ENCODE assay signal across 9 mouse cellular contexts in genomic region chr6:128124222-128124971, GRCm38 (mm10). TPM values are rescaled to one million over a fixed set of nuclear protein-coding genes. Genes with fewer than 3 reads are reported as not detected.
A peak's percentile ranks its signal among the peaks of the same experiment; 100 is the strongest.
DNase-seq lines count a peak whose midpoint lies in the region; ATAC-seq and TF ChIP-seq lines count a peak whose summit lies in the region.
"Had no signal": no experiment of that assay in that cellular context is flagged by ENCODE, and none has a peak within 500 bp of the region (broad histone marks: within the 10 kb centered on the region; RNA-seq: fewer than 3 reads in every experiment).

No protein-coding gene starts in this region.

- H3K9me3 ChIP-seq in stomach, embryonic 16.5 days (replicated peaks; ENCODE audit: control insufficient read depth, low read length), result no peaks in the 10 kb centered on the region
- H3K9me3 ChIP-seq in hindbrain, embryonic 16.5 days (ENCODE audit: control insufficient read depth, low read length), result no peaks in the 10 kb centered on the region
- H3K9me3 ChIP-seq: neural tube, embryonic 12.5 days had no signal

- ATAC-seq in stomach, embryonic 16.5 days (ENCODE audit: insufficient read depth, low FRiP score), result peak; percentile 23; the same call in 1 of the 2 replicates
- no peak for ATAC-seq in hindbrain, embryonic 16.5 days

- intact Hi-C loops in heart, postnatal 10 days (cut with DNase I), result no loop called here

- H3K36me3 ChIP-seq in stomach, embryonic 16.5 days (ENCODE audit: control insufficient read depth, insufficient read depth, low read length), result no peaks in the 10 kb centered on the region
- H3K36me3 ChIP-seq in hindbrain, embryonic 16.5 days (ENCODE audit: control insufficient read depth, insufficient read depth, low read length), result no peaks in the 10 kb centered on the region
- H3K36me3 ChIP-seq: neural tube, embryonic 12.5 days had no signal

- H3K4me1 ChIP-seq in stomach, embryonic 16.5 days (ENCODE audit: control insufficient read depth, insufficient read depth, low read length), result peaks cover 21% of the 10 kb centered on the region; the same call in 1 of the 2 replicates
- peaks cover 4% of the 10 kb centered on the region for H3K4me1 ChIP-seq in hindbrain, embryonic 16.5 days (ENCODE audit: control insufficient read depth, insufficient read depth, low read depth, low read length)

- H3K27ac ChIP-seq in layer of hippocampus, adult 2 months, result peak overlapping the region; percentile 85; the same call in 1 of the 2 replicates
- H3K27ac ChIP-seq in stomach, embryonic 16.5 days (ENCODE audit: low read length), result 0 out of 2 replicates have a peak overlapping the region, but pooled peaks have one; percentile 26
- no peak overlapping the region for H3K27ac ChIP-seq in hindbrain, embryonic 16.5 days (ENCODE audit: low read depth, low read length)
- H3K27ac ChIP-seq: neural tube, embryonic 12.5 days had no signal

- H3K9ac ChIP-seq in stomach, embryonic 16.5 days (ENCODE audit: low read length), result no peak overlapping the region
- H3K9ac ChIP-seq in hindbrain, embryonic 16.5 days (ENCODE audit: low read depth, low read length), result no peak overlapping the region
- H3K9ac ChIP-seq: neural tube, embryonic 12.5 days had no signal

- H3K4me2 ChIP-seq in stomach, embryonic 16.5 days (ENCODE audit: low read depth, low read length), result no peak overlapping the region
- no peak overlapping the region for H3K4me2 ChIP-seq in hindbrain, embryonic 16.5 days (ENCODE audit: low read length)
- H3K4me2 ChIP-seq: neural tube, embryonic 12.5 days had no signal

- no peaks in the 10 kb centered on the region for H3K27me3 ChIP-seq in stomach, embryonic 16.5 days (ENCODE audit: control insufficient read depth, insufficient read depth, low read length)
- H3K27me3 ChIP-seq in hindbrain, embryonic 16.5 days (replicated peaks; ENCODE audit: control insufficient read depth, insufficient read depth, low read length), result no peaks in the 10 kb centered on the region
- H3K27me3 ChIP-seq: neural tube, embryonic 12.5 days had no signal

- WGBS in stomach, embryonic 16.5 days, result 58% methylated on average over 10 of the region's 10 CpGs
- WGBS in hindbrain, embryonic 16.5 days, result 77% methylated on average over 10 of the region's 10 CpGs

- DNase-seq in layer of hippocampus, adult 2 months (ENCODE audit: low spot score in 2 of 2), result no peak
- no peak for DNase-seq in layer of hippocampus, postnatal 25 days (ENCODE audit: extremely low spot score in 1 of 2, low spot score in 1 of 2)
- peak; percentile 72 to 73 for DNase-seq in heart, postnatal 10 days
- peak; percentile 76 to 92 for DNase-seq in kidney, postnatal 36 days
- no peak for DNase-seq in embryo, embryonic 9.5 days (ENCODE audit: extremely low spot score)
- no peak for DNase-seq in retina, embryonic 14.5 days (ENCODE audit: low spot score)

- no peak for TF ChIP-seq CTCF in layer of hippocampus, adult 2 months (conservative IDR thresholded peaks at IDR 0.05)

- H3K4me3 ChIP-seq in layer of hippocampus, adult 2 months, result no peak overlapping the region
- H3K4me3 ChIP-seq in stomach, embryonic 16.5 days (replicated peaks; ENCODE audit: low read length), result no peak overlapping the region
- H3K4me3 ChIP-seq in hindbrain, embryonic 16.5 days (ENCODE audit: low read length), result no peak overlapping the region
- H3K4me3 ChIP-seq: neural tube, embryonic 12.5 days had no signal

RNA-seq across cellular contexts. Expression of gene Tspan9, which starts 19.0 kb away (rescaled TPM):
- 10 to 100 TPM; 42.2 to 45.6 TPM for total RNA-seq in layer of hippocampus, adult 2 months (2021)
- 10 to 100 TPM; 53.6 to 64.0 TPM for total RNA-seq in layer of hippocampus, postnatal 25 days (2021)
- total RNA-seq in heart, postnatal 10 days (2021), result 100 to 1,000 TPM; 184 to 197 TPM
- 177 and 178 TPM in 2 replicates for polyA plus RNA-seq in stomach, embryonic 16.5 days (2015; fragmentation: Nextera tagmentation; extraction: Ambion mirVana)
- polyA plus RNA-seq in hindbrain, embryonic 16.5 days (2015; fragmentation: Nextera tagmentation; extraction: Ambion mirVana), result 62.6 and 66.8 TPM in 2 replicates

Comparison
In these comparisons a context has a peak if more than half of its experiments do, and no peak if none do; other contexts are left out.
1. DNase-seq: peak in heart, postnatal 10 days (2 of 2) and kidney, postnatal 36 days (2 of 2); none in layer of hippocampus, adult 2 months (0 of 2), layer of hippocampus, postnatal 25 days (0 of 2), embryo, embryonic 9.5 days (single experiment) and retina, embryonic 14.5 days (single experiment).